Mouse (Mus musculus) c-Kit-positive CD71-positive TER-119-positive erythroid progenitor cells, embryonic 14.5 days (primary cell): Measurements from ENCODE around the gene Hdac5.

Experiments used
- DNase-seq: peaks from one replicate; pipeline ENCODE4 v3.0.0-alpha.2; 2013; ENCODE audit warnings: low spot score

Gene Hdac5

GRCm38 (mm10) chr11:102230006-102230741 lies at the start of gene Hdac5:
Hdac5 (minus strand) TSS chr11:102230166.
- DNase-seq = peak; percentile 98

DNA sequence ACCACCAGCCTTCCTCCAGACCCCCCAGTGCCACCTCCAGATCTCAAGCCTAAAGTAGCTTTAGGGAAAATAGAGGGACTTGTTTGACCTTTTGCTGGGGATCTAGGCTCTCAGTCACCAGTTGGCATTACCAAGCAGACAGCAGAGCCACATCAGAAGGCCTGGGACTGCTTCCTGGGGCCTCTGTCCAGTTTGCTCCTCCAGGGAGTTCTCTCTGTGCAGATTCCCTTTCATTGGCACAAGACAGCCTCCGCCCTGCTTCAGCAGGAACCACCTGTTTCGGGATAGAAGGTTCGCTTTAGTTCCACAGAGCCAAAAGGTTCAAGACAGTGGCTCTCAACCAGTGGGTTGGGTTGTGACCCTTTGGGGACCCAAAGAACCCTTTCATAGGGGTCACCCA lies 49.6 kb upstream of the Hdac5 start:
- DNase-seq = no peak

GRCm38 (mm10) chr11:102277754-102278153 lies 47.8 kb upstream of the Hdac5 start:
- no peak for DNase-seq

DNA sequence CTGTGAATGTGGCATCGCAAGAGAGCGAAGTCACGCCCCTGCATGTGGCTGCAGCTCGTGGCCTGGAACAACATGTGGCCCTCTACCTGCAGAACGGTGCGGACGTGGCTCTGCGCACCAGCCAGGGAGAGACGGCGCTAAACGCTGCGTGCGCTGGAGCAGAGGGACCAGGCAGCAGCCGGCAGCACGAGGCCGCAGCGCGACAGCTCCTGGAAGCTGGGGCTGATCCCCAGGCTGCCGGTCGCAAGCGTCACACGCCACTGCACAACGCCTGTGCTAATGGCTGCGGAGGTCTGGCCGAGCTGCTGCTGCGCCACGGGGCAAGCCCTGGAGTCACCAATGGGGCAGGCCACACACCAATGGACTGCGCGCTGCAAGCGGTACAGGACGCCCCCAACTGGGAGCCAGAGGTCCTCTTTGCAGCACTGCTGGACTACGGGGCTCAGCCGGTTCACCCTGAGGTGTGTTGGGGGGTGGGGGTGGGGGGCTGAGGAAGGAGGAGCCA lies 46.5 kb upstream of the Hdac5 start:
- DNase-seq = no peak

GRCm38 (mm10) chr11:102268520-102269244 lies 38.7 kb upstream of the Hdac5 start, which contains the start of gene Asb16:
Asb16 (plus strand) TSS chr11:102268743.
- no peak for DNase-seq

DNA sequence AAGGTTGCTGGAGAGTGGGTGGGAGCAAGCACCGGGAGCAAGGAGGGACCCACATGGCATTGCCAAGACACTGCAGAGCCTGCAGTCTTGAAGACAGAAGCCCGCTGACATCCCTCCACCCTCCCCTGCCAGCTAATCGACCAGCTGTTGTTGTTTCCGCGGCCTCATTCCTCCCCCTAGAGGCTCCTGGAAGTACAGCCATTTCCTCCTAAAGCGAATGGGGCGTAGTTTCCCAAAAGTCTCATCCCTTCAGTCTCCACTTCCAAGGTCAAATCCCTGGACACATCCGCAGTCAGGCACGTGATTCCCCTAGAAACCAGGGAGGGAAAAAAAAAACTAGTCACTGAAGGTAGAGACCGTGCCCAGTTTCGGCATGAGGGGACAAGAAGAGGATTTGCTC lies 37.5 kb upstream of the Hdac5 start:
- no peak for DNase-seq

DNA sequence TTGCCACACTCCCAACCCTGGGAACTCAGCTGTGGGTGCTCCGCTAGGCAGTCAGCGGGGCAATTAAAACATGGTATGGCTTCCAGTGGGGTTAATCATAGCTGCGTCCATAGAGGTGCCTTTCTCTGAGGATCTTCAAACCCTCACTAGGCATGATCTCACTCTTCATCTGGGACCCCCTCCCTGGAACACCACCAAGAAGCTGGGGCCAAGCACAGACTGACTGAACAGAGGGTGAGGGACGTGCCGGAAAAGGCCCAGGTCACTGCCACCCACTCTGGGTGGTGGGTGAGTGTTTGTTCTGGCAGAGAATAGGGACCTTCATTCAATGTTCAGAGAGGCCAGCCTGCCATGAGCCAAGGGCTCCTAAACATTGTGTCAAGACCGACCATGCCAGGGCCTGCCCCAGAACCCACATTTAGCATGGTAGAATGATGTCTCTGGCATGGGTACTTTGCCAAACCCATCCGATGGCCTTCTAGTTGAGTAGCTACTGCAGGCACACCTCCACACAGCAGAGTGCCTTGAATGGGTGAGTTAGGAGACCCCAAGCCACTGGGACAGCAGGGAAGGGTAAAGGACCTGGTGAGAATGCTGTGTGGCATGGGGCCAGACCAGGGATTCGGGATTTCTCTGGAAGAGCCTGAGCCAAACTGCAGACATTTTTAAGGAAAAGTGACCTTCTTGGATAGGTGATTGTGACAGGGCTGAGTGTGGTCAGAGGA lies 36.8 kb upstream of the Hdac5 start:
- no peak for DNase-seq

DNA sequence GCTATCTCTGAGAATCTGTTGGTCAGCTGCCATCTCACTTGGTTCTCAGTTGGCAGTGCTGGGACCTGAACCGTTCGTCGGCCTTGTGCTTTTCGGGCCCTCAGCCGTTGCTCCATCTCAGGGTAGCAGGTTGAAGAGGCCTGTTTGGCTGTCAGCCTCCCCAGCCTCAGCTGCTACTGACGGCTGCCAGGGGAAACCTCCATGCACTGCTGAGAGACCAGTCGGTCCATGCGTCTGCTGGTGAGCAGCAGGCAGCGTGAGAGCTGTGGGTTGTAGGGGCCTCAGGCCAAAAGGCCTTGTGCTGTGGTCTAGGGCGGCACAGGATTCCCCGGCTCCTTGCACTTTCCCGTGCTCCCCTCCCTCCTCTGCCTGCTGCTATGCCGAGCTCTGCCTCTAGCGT lies 35.9 kb upstream of the Hdac5 start:
- DNase-seq = no peak

DNA sequence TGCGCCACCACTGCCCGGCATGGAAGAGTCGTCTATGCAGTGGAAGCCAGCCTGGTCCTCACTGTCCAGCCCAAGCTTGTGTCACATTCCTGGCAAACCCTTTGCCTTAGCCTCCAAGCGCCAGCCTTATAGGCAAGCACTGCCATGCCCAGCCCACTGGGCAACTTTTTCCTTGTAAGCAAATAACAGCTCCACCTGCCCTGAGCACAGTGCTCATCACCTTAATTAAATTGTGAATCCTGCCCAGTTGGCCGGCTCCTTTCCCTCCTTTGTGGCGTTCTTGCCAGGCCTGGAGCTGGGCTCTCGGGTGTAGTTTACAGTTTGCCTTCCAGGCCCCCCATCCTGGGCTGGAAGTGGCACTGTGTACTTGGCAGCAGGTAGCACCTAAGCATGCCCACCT lies 33.2 kb upstream of the Hdac5 start:
- no peak for DNase-seq

DNA sequence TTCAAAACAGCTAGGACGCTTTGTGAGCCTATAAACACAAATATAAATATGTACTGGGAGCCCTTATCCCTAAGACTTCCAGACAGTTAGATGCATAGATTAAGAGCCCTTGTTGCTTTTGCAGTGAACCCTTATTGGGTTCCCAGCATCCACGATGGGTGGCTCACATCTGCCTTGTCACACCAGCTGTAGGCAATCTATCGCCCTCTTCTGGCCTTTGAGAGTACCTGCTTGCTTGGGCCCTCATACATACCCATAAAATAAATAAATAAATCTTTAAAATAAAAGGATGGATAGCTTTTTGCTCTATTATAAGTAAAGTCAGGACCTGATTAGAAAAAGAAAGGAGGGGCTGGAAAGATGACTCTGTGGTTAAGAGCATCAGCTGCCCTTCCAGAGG lies 28.6 kb upstream of the Hdac5 start:
- no peak for DNase-seq

GRCm38 (mm10) chr11:102258095-102258494 lies 28.1 kb upstream of the Hdac5 start:
- no peak for DNase-seq

GRCm38 (mm10) chr11:102257514-102257913 lies 27.5 kb upstream of the Hdac5 start:
- no peak for DNase-seq

- no peak for DNase-seq
Measured at GRCm38 (mm10) chr11:102249351-102250090, 19.6 kb upstream of the Hdac5 start.

GRCm38 (mm10) chr11:102248630-102249230 lies 18.8 kb upstream of the Hdac5 start, which contains the start of gene BC030867:
BC030867 (plus strand) TSS chr11:102248882.
- peak; percentile 99 for DNase-seq

GRCm38 (mm10) chr11:102246871-102247270 lies 16.9 kb upstream of the Hdac5 start:
- DNase-seq = no peak

- DNase-seq = no peak
Measured at GRCm38 (mm10) chr11:102246273-102246635, 16.3 kb upstream of the Hdac5 start.

DNA sequence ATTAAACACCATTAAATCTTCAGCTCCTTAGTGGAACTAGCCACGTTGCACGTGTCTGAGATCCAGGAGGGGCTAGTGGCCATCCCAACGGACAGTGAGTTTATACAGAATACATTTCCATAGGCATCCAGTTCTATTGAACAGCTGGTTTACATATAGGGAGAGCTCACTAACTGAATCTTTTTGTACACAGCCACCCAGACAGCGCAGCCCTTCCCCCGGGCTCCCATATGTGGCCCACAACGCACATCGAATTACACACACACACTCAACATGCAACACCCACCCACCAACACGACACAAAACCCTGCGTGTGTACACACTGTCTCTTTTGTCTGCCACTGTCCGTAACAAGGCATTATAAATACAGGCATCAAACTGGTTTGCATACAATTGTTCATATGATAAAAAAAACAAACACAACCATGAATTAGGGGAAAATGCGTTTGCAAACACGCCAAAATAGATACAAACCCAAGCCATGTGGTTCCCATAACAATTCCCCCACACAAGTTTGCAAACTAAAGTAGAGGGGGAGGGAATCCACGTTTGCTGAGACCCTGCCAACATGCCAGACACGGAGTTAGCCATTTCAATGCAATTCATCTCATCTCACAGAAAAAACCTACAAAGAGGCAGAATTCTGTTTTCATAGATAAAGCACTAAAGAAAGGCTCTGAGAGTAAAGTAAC lies 15.8 kb upstream of the Hdac5 start:
- DNase-seq = no peak

DNA sequence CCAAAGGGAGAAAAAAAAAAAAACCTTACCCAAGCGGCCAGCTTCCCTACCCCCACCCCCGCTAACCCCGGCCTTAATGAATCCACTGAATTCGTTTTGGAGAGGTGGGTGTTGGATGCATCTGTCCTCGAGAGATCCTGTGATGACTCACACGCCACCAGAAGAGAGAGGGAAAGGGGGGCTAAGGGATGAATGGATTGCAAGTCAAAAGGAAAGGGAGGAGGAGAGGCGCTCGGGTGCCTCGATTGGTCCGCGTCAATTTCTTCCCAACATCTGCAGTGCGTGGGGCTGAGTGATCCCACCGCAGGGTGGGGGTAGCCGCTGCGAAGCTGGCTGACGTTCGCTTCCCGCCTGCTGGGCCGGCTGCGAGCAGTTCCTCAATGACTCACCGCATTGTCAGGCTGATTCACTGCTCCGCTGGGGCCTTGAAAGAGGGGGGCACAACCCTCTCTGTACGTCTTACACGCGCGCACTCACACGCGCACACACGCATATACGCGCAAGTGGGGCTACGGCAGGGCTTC lies 15.0 kb upstream of the Hdac5 start:
- no peak for DNase-seq

DNA sequence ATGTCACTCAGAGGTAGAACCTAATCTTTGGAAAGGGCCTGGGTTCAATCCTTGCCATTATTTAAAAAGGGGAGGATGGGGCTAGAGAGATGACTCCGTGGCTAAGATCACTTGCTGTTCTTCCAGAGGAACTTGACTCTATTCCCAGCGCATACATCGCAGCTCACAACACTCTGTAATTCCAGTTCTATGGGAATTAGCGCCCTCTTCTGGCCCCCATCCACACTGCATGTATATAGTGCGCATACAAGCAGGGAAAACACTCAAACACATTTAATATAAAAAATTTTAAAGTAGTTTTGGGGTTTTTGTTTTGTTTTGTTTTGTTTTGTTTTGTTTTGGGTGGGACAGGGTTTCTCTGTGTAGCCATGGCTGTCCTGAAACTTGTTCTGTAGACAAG lies 11.9 kb upstream of the Hdac5 start:
- no peak for DNase-seq

DNA sequence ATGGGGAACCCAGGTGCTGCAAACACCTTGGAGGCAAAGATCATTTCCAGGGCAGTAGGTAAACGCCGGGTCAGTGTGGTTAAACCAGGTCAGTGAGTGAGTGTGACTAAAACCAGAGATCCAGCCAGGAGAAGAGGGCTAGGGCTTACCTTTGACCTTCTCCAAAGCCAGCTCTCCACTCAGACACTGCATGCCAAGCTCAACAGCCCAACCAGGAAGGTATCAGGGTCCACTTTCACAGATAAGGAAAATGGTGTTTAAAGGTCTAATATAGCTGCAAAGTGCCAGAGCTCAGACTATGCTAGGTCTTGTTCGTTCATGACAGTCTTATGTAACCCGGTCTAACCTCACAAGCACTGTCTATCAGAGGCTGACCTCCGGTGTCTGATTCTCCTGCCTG lies 11.3 kb upstream of the Hdac5 start:
- DNase-seq = no peak

- no peak for DNase-seq
Measured at GRCm38 (mm10) chr11:102240636-102241035, 10.7 kb upstream of the Hdac5 start.
